Comparison of ENCODE assay signal across 8 mouse cellular contexts in genomic region chr3:114029971-114030635, GRCm38 (mm10). TPM values are rescaled to one million over a fixed set of nuclear protein-coding genes. Genes with fewer than 3 reads are reported as not detected.
DNase-seq lines count a peak whose midpoint lies in the region; ATAC-seq and TF ChIP-seq lines count a peak whose summit lies in the region.

TSS of gene Col11a1 (plus strand) at chr3:114030540.

- ATAC-seq in forebrain, postnatal 0 days = peak; percentile 100
- ATAC-seq in hindbrain, embryonic 11.5 days (ENCODE audit: low FRiP score) = peak; percentile 100
- ATAC-seq in megakaryocyte-erythroid progenitor cell, adult 5-6 weeks (replicated peaks; ENCODE audit: low FRiP score, low TSS enrichment, poor library complexity, severe bottlenecking) = no peak

- no peaks in the 10 kb centered on the region; a peak in 1 of 4 replicates for H3K4me1 ChIP-seq in ES-E14 (ENCODE audit: control insufficient read depth in 2 of 2, insufficient read depth in 2 of 2, low read length in 2 of 2, poor library complexity in 1 of 2)
- no peaks in the 10 kb centered on the region for H3K4me1 ChIP-seq in cerebellum, adult 2 months (ENCODE audit: control insufficient read depth, insufficient read depth, low read length)
- H3K4me1 ChIP-seq in forebrain, postnatal 0 days (ENCODE audit: insufficient read depth) = 0 out of 2 replicates have a peak, but pooled peaks cover 3% of the 10 kb centered on the region
- H3K4me1 ChIP-seq in hindbrain, embryonic 11.5 days (replicated peaks; ENCODE audit: control insufficient read depth, insufficient read depth, low read length) = no peaks in the 10 kb centered on the region

- no peaks in the 10 kb centered on the region for H3K36me3 ChIP-seq in ES-E14 (ENCODE audit: control insufficient read depth, insufficient read depth, low read length, poor library complexity, severe bottlenecking)
- H3K36me3 ChIP-seq in forebrain, postnatal 0 days (ENCODE audit: insufficient read depth) = no peaks in the 10 kb centered on the region
- no peaks in the 10 kb centered on the region for H3K36me3 ChIP-seq in hindbrain, embryonic 11.5 days (ENCODE audit: control insufficient read depth, insufficient read depth, low read length)

- no peak for TF ChIP-seq POLR2A in cerebellum, adult 2 months (IDR thresholded peaks at IDR 0.05; ENCODE audit: borderline replicate concordance, insufficient read depth, low read length)

- DNase-seq in ES-E14 (ENCODE audit: low read depth, low spot score) = peak; percentile 80
- DNase-seq in cerebellum, adult 2 months = peak; percentile 49 to 54
- DNase-seq in forebrain, postnatal 0 days = peak; percentile 86
- peak; percentile 92 for DNase-seq in hindbrain, embryonic 11.5 days (ENCODE audit: low spot score)
- DNase-seq in layer of hippocampus, postnatal 25 days (ENCODE audit: extremely low spot score in 1 of 2, low spot score in 1 of 2) = peak; percentile 40 to 50
- peak; percentile 10 for DNase-seq in lung, postnatal 25 days (ENCODE audit: low spot score)
- peak; percentile 43 for DNase-seq in right cerebral cortex, postnatal 14 days

- in situ Hi-C loops in ES-E14 (cut with MboI; ENCODE audit: low sequenced_read_pairs in 2 of 2, unreplicated experiment in 2 of 2) = no loop called here

- no peak within 1 kb of the TSS for H3K27ac ChIP-seq in ES-E14 (ENCODE audit: insufficient read depth, low read depth, low read length, poor library complexity, severe bottlenecking)
- no peak within 1 kb of the TSS for H3K27ac ChIP-seq in cerebellum, adult 2 months (ENCODE audit: insufficient read depth, low read length)
- 0 out of 2 replicates have a peak within 1 kb of the TSS, but pooled peaks have one; percentile 29 for H3K27ac ChIP-seq in forebrain, postnatal 0 days (ENCODE audit: low read depth, low read length)
- H3K27ac ChIP-seq in hindbrain, embryonic 11.5 days (ENCODE audit: low read depth, low read length) = no peak within 1 kb of the TSS

- TF ChIP-seq CTCF in cerebellum, adult 2 months (IDR thresholded peaks at IDR 0.05; ENCODE audit: borderline replicate concordance, insufficient read depth, low read depth, low read length) = no peak
- TF ChIP-seq CTCF in forebrain, postnatal 0 days (IDR thresholded peaks at IDR 0.05; ENCODE audit: low read depth) = no peak

- WGBS in cerebellum, adult 2 months = 1% methylated on average over 19 of the region's 19 CpGs
- under 1% methylated on average over 19 of the region's 19 CpGs for WGBS in forebrain, postnatal 0 days
- WGBS in hindbrain, embryonic 11.5 days = under 1% methylated on average over 19 of the region's 19 CpGs

- H3K9me3 ChIP-seq in ES-E14 (ENCODE audit: control insufficient read depth, insufficient read depth, low read depth, low read length) = no peaks in the 10 kb centered on the region
- H3K9me3 ChIP-seq in forebrain, postnatal 0 days (ENCODE audit: low read length) = no peaks in the 10 kb centered on the region
- H3K9me3 ChIP-seq in hindbrain, embryonic 11.5 days (ENCODE audit: control insufficient read depth, low read length) = no peaks in the 10 kb centered on the region

- no peak within 1 kb of the TSS for H3K9ac ChIP-seq in ES-E14 (ENCODE audit: insufficient read depth, low read depth, low read length, poor library complexity, severe bottlenecking)
- H3K9ac ChIP-seq in forebrain, postnatal 0 days = peak within 1 kb of the TSS; percentile 57
- H3K9ac ChIP-seq in hindbrain, embryonic 11.5 days (ENCODE audit: low read depth, low read length) = peak within 1 kb of the TSS; percentile 49

- H3K4me2 ChIP-seq in forebrain, postnatal 0 days (ENCODE audit: low read depth) = peak within 1 kb of the TSS; percentile 97
- peak within 1 kb of the TSS; percentile 78 for H3K4me2 ChIP-seq in hindbrain, embryonic 11.5 days (replicated peaks; ENCODE audit: low read depth, low read length)

- no peaks in the 10 kb centered on the region for H3K27me3 ChIP-seq in cerebellum, adult 2 months (ENCODE audit: control insufficient read depth, insufficient read depth, low read length)
- H3K27me3 ChIP-seq in forebrain, postnatal 0 days (ENCODE audit: insufficient read depth, low read length) = no peaks in the 10 kb centered on the region
- no peaks in the 10 kb centered on the region for H3K27me3 ChIP-seq in hindbrain, embryonic 11.5 days (ENCODE audit: control insufficient read depth, insufficient read depth, low read length)

- H3K4me3 ChIP-seq in ES-E14 (ENCODE audit: insufficient read depth in 1 of 2, low read depth in 1 of 2, low read length in 2 of 2, poor library complexity in 1 of 2, severe bottlenecking in 1 of 2) = peak within 1 kb of the TSS; percentile 45 to 60
- H3K4me3 ChIP-seq in cerebellum, adult 2 months (replicated peaks; ENCODE audit: insufficient read depth, low read depth, low read length) = peak within 1 kb of the TSS; percentile 64
- H3K4me3 ChIP-seq in forebrain, postnatal 0 days (ENCODE audit: low read depth, low read length) = peak within 1 kb of the TSS; percentile 62
- H3K4me3 ChIP-seq in hindbrain, embryonic 11.5 days (ENCODE audit: low read depth, low read length) = peak within 1 kb of the TSS; percentile 60

TF ChIP-seq in ES-E14, 5 proteins besides CTCF, POLR2A, EP300 and RAD21:
- TF ChIP-seq ZNF384 (IDR thresholded peaks at IDR 0.05; ENCODE audit: low read depth, low read length) (no peak), MAFK (IDR thresholded peaks at IDR 0.05; ENCODE audit: insufficient read depth, low read depth, low read length) (no peak), ZC3H11A (IDR thresholded peaks at IDR 0.05; ENCODE audit: borderline replicate concordance, low read depth, low read length) (no peak), HCFC1 (IDR thresholded peaks at IDR 0.05; ENCODE audit: borderline replicate concordance, insufficient read depth, low read length) (no peak), CHD2 (IDR thresholded peaks at IDR 0.05; ENCODE audit: low read depth, low read length) (no peak)

RNA-seq across cellular contexts. Expression of gene Col11a1, which starts in this region (rescaled TPM):
- 5.3 and 6.9 TPM in 2 replicates for total RNA-seq in ES-E14 (2012; rRNA removed)
- 8.5 and 11.2 TPM in 2 replicates for polyA plus RNA-seq in cerebellum, adult 2 months (2012; rRNA removed)
- 14.8 and 24.5 TPM in 2 replicates for total RNA-seq in forebrain, postnatal 0 days (2014; rRNA removed)
- polyA plus RNA-seq in forebrain, postnatal 0 days (2015; fragmentation: Nextera tagmentation; extraction: Ambion mirVana) = 2.6 and 4.2 TPM in 2 replicates
- 19.4 and 23.4 TPM in 2 replicates for polyA plus RNA-seq in hindbrain, embryonic 11.5 days (2014; fragmentation: Nextera tagmentation; extraction: Ambion mirVana)
- 10 to 100 TPM in 1 of 2 experiments, 1 to 10 TPM in 1; 8.1 to 13.3 TPM for total RNA-seq in layer of hippocampus, postnatal 25 days (2021)
- total RNA-seq in megakaryocyte-erythroid progenitor cell, adult 5-6 weeks (2014; fragmentation: Nextera tagmentation) = not detected in 2 replicates
- total RNA-seq in megakaryocyte-erythroid progenitor cell, adult 5-6 weeks (2017) = not detected in 2 replicates

Comparison
In these comparisons a context has a peak if more than half of its experiments do, and no peak if none do; other contexts are left out.
1. DNase-seq: peak in every context shown above with its lines; median percentile 92 in hindbrain, embryonic 11.5 days; 86 in forebrain, postnatal 0 days; 80 in ES-E14; 52 in cerebellum, adult 2 months; 45 in layer of hippocampus, postnatal 25 days; 43 in right cerebral cortex, postnatal 14 days; 10 in lung, postnatal 25 days.